Mouse (Mus musculus) Patski (cell line): ENCODE measurements around the gene Fbxo9. TPM values are rescaled to one million over a fixed set of nuclear protein-coding genes. Genes with fewer than 3 reads are reported as not detected.

Experiments used
- ATAC-seq: fragments of 100-300 bp; one replicate; pipeline ENCODE4 v1.8.0; 2021
- CTCF ChIA-PET: fragments of 350-600 bp; sonication (Branson Sonifier 250); formaldehyde crosslinking; loops from one replicate; lab custom pipeline; 2022; ENCODE audit warnings: inconsistent platforms; lab: Charles Lee
- POLR2A ChIA-PET: fragments of 350-600 bp; sonication (Branson Sonifier 250); formaldehyde crosslinking; loops from one replicate; lab custom pipeline; 2022; ENCODE audit warnings: antibody characterized with exemption, inconsistent platforms; lab: Charles Lee
- DNase-seq: peaks from one replicate; pipeline ENCODE4 v3.0.0-alpha.2; 2011; ENCODE audit warnings: low read depth, low spot score
- H3K27me3 ChIP-seq: fragments of 371-371 bp; one replicate; pipeline ENCODE4 v1.5.1; 2021
- CTCF ChIP-seq: fragments of 100-300 bp; IDR thresholded peaks from one replicate; pipeline ENCODE4 v1.5.1; 2021
- in situ Hi-C: fragments of 300-500 bp; cut with MboI; formaldehyde crosslinking; loops from 3 replicates; pipeline ENCODE4 v1.11.1; 2018; ENCODE audit warnings: low pct_unique_long_range_greater_than_20kb, mixed read lengths
- polyA plus RNA-seq: library from polyadenylated mRNA; unstranded; gene quantifications from one replicate; pipeline ENCODE4 v1.2.3, GENCODE M21; 2021

Gene Fbxo9
- polyA plus RNA-seq, 1 experiment from 2014 or later, result 52.2 TPM

- POLR2A ChIA-PET, result interaction anchor here (0.7 to 0.8 kb wide), 2 partner anchors 19 to 361 kb away, joined by 3 to 6 read pairs; no protein-coding TSS in a partner anchor
- no peak for TF ChIP-seq CTCF
- peak; percentile 46 for ATAC-seq
- CTCF ChIA-PET, result interaction anchor here (1.0 to 1.1 kb wide), 2 partner anchors 22 to 96 kb away, joined by 3 read pairs; no protein-coding TSS in a partner anchor
- no peaks in the 10 kb centered on the region for H3K27me3 ChIP-seq
- in situ Hi-C loops, result no loop called here
- no peak for DNase-seq
Measured at GRCm38 (mm10) chr9:78107912-78108795, 711 bp downstream of the Fbxo9 start.

- TF ChIP-seq CTCF, result no peak
- CTCF ChIA-PET, result interaction anchor here (1.1 kb wide), 1 partner anchor 97 kb away, joined by 3 read pairs; no protein-coding TSS in a partner anchor
- POLR2A ChIA-PET, result interaction anchor here (0.8 kb wide), 1 partner anchor 18 kb away, joined by 6 read pairs; no protein-coding TSS in a partner anchor
- DNase-seq, result no peak
- in situ Hi-C loops, result no loop called here
- H3K27me3 ChIP-seq, result no peaks in the 10 kb centered on the region
- ATAC-seq, result no peak
Measured at GRCm38 (mm10) chr9:78107582-78107911, 1.3 kb downstream of the Fbxo9 start.

- TF ChIP-seq CTCF, result no peak
- ChIA-PET POLR2A (no interaction called here), CTCF (no interaction called here)
- ATAC-seq (no peak), DNase-seq (no peak)
- in situ Hi-C loops, result no loop called here
- no peaks in the 10 kb centered on the region for H3K27me3 ChIP-seq
Measured at GRCm38 (mm10) chr9:78106821-78107220, 2.0 kb downstream of the Fbxo9 start.

- ATAC-seq, result no peak
- TF ChIP-seq CTCF, result no peak
Measured at GRCm38 (mm10) chr9:78105501-78105932, 3.3 kb downstream of the Fbxo9 start.

GRCm38 (mm10) chr9:78104973-78105372 is 3.9 kb downstream of the Fbxo9 start:
- DNase-seq (no peak), ATAC-seq (no peak)
- in situ Hi-C loops, result no loop called here
- CTCF ChIA-PET, result interaction anchor here (1.1 kb wide), 1 partner anchor 9 kb away, joined by 3 read pairs; no protein-coding TSS in a partner anchor
- no peak for TF ChIP-seq CTCF
- POLR2A ChIA-PET, result no interaction called here
- no peaks in the 10 kb centered on the region for H3K27me3 ChIP-seq

More at GRCm38 (mm10) chr9:78105501-78105932, 3.3 kb downstream of the Fbxo9 start:
- ChIA-PET POLR2A (no interaction called here), CTCF (interaction anchor here (0.7 kb wide), 1 partner anchor 15 kb away, joined by 3 read pairs; no protein-coding TSS in a partner anchor)
- DNase-seq, result no peak
- H3K27me3 ChIP-seq, result no peaks in the 10 kb centered on the region
- in situ Hi-C loops, result no loop called here

GRCm38 (mm10) chr9:78103965-78104560 is 4.8 kb downstream of the Fbxo9 start:
- no peaks in the 10 kb centered on the region for H3K27me3 ChIP-seq
- in situ Hi-C loops, result no loop called here
- ATAC-seq, result no peak
- no peak for DNase-seq
- ChIA-PET POLR2A (no interaction called here), CTCF (interaction anchor here (1.1 kb wide), 1 partner anchor 8 kb away, joined by 3 read pairs; no protein-coding TSS in a partner anchor)
- no peak for TF ChIP-seq CTCF

GRCm38 (mm10) chr9:78101431-78101830 is 7.4 kb downstream of the Fbxo9 start:
- ATAC-seq, result no peak
- POLR2A ChIA-PET, result no interaction called here
- no peaks in the 10 kb centered on the region for H3K27me3 ChIP-seq
- CTCF ChIA-PET, result no interaction called here
- no peak for DNase-seq
- in situ Hi-C loops, result no loop called here
- TF ChIP-seq CTCF, result no peak

- ChIA-PET POLR2A (no interaction called here), CTCF (no interaction called here)
- DNase-seq, result no peak
- no peak for ATAC-seq
- no peak for TF ChIP-seq CTCF
- in situ Hi-C loops, result no loop called here
- no peaks in the 10 kb centered on the region for H3K27me3 ChIP-seq
Measured at GRCm38 (mm10) chr9:78100956-78101355, 7.9 kb downstream of the Fbxo9 start.

DNA sequence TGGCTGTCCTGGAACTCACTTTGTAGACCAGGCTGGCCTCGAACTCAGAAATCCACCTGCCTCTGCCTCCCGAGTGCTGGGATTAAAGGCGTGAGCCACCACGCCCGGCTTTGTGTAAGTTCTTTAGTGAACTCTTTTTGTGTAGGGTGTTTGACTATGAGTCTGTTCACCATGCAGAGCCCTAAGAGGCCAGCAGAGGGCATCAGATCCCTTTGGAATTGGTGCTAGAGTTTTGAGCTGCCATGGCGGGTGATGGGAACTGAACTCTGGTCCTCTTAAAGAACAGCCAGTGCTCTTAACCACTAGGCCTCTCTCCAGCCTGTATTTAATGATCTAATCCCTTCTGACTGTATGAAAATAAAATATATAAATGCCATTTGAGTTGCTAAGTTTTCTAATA is 12.5 kb downstream of the Fbxo9 start:
- no peak for TF ChIP-seq CTCF
- POLR2A ChIA-PET, result interaction anchor here (1.0 kb wide), 1 partner anchor 16 kb away, joined by 4 read pairs; no protein-coding TSS in a partner anchor
- CTCF ChIA-PET, result interaction anchor here (1.7 kb wide), 1 partner anchor 8 kb away, joined by 5 read pairs; no protein-coding TSS in a partner anchor
- no peaks in the 10 kb centered on the region for H3K27me3 ChIP-seq
- DNase-seq (no peak), ATAC-seq (no peak)
- in situ Hi-C loops, result no loop called here

DNA sequence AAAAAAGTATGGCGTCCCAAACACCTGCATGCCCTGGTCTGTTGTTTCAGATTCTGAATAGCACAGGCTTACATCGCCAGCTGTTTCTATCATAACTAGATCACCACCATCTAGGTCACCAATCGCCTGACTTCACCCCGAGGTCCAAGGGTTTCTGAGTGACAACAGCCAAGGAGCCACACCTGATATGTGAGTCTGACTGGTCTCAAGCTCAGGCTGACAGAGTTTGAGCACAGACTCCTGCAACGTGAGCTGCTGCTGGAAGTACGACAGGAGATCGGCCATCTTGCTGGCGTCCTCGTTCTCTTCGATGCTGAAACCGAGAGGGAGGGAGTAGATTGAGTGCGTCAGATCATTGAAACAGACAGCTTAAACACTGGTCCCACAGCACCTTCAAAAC is 13.2 kb downstream of the Fbxo9 start:
- DNase-seq (no peak), ATAC-seq (no peak)
- no peak for TF ChIP-seq CTCF
- no peaks in the 10 kb centered on the region for H3K27me3 ChIP-seq
- ChIA-PET POLR2A (no interaction called here), CTCF (interaction anchor here (0.6 kb wide), 1 partner anchor 9 kb away, joined by 3 read pairs; no protein-coding TSS in a partner anchor)
- in situ Hi-C loops, result no loop called here

GRCm38 (mm10) chr9:78090596-78090995 is 18.3 kb downstream of the Fbxo9 start:
- ATAC-seq (no peak), DNase-seq (no peak)
- TF ChIP-seq CTCF, result no peak
- ChIA-PET POLR2A (no interaction called here), CTCF (interaction anchor here (0.5 to 1.0 kb wide), 2 partner anchors 15 to 21 kb away, joined by 3 to 5 read pairs; no protein-coding TSS in a partner anchor)
- in situ Hi-C loops, result no loop called here
- H3K27me3 ChIP-seq, result no peaks in the 10 kb centered on the region
